Mouse (Mus musculus) intestine, embryonic 14.5 days (tissue): ENCODE data around the gene Zbtb7a. TPM values are rescaled to one million over a fixed set of nuclear protein-coding genes. Genes with fewer than 3 reads are reported as not detected.
"Not testable (repeated sequence)": the region's sequence is repeated elsewhere in the genome, so short reads cannot be mapped to it uniquely, and the experiment has no call there.

Experiments used
- ATAC-seq: fragments of 200-750 bp; cut with Nextera tagmentation; replicated peaks from 2 replicates; pipeline ENCODE4 v1.8.0; 2017; ENCODE audit warnings: low read depth, moderate number of reproducible peaks, moderate TSS enrichment, moderate library complexity; ENCODE audit not compliant: low FRiP score, low TSS enrichment
- DNase-seq: peaks from one replicate; pipeline ENCODE4 v3.0.0-alpha.2; 2018; ENCODE audit warnings: low spot score
- H3K27ac ChIP-seq: fragments of 300-500 bp; sonication (generic); 2 replicates; pipeline ENCODE4 v1.5.1; 2014; ENCODE audit warnings: low read depth, mild to moderate bottlenecking, control low read depth
- H3K27me3 ChIP-seq: fragments of 300-500 bp; sonication (generic); replicated peaks from 2 replicates; pipeline ENCODE4 v1.6.1; 2014; ENCODE audit warnings: low read length, control low read depth; ENCODE audit not compliant: control insufficient read depth, insufficient read depth
- H3K36me3 ChIP-seq: fragments of 300-500 bp; sonication (generic); 2 replicates; pipeline ENCODE4 v1.6.1; 2014; ENCODE audit warnings: low read length, control low read depth; ENCODE audit not compliant: control insufficient read depth, insufficient read depth
- H3K4me1 ChIP-seq: fragments of 300-500 bp; sonication (generic); replicated peaks from 2 replicates; pipeline ENCODE4 v1.6.1; 2014; ENCODE audit warnings: low read length, control low read depth, mixed read lengths; ENCODE audit not compliant: control insufficient read depth, insufficient read depth
- H3K4me2 ChIP-seq: fragments of 300-500 bp; sonication (generic); 2 replicates; pipeline ENCODE4 v1.6.1; 2014; ENCODE audit warnings: low read length
- H3K4me3 ChIP-seq: fragments of 300-500 bp; sonication (generic); 2 replicates; pipeline ENCODE4 v1.5.1; 2014; ENCODE audit warnings: low read depth, low read length, control low read depth, mixed read lengths
- H3K9ac ChIP-seq: fragments of 300-500 bp; sonication (generic); 2 replicates; pipeline ENCODE4 v1.6.1; 2014; ENCODE audit warnings: mild to moderate bottlenecking, low read length
- H3K9me3 ChIP-seq: fragments of 300-500 bp; sonication (generic); 2 replicates; pipeline ENCODE4 v1.6.1; 2016; ENCODE audit warnings: low read length, control low read depth; ENCODE audit not compliant: control insufficient read depth
- WGBS: fragments of 180-500 bp; shearing (Covaris S2); extraction: QIAGEN DNeasy Blood & Tissue Kit; methylation state at CpG from one replicate; pipeline ENCODE4 v1.1.7; 2014; 5-methylcytosine and 5-hydroxymethylcytosine counted together
- polyA plus RNA-seq: library from polyadenylated mRNA; unstranded; fragments of >200 nt; fragmentation: Nextera tagmentation; extraction: Ambion mirVana; gene quantifications from 2 replicates; pipeline ENCODE4 v1.2.1, GENCODE M21; 2014

Zbtb7a gene
- polyA plus RNA-seq, 1 experiment from 2014 or later, result 28.7 TPM

DNA sequence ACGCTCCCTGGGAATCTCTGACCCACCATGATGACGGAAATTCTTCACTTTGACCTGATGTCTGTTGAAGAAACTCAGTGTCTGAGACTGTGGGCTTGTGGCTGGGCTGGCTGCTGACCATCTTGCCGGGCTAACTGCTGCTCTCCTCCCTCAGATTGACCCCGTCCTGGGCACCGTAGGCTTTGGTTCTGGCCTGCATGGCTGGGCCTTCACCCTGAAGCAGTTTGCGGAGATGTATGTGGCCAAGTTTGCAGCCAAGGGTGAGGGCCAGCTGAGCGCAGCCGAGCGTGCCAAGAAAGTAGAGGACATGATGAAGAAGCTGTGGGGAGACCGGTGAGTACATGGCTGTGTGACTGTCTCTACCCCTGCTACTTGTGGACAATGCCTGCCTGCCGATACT, 43.9 kb downstream of the Zbtb7a start:
- Histone ChIP-seq H3K4me3 (no peak overlapping the region), H3K27me3 (no peaks in the 10 kb centered on the region), H3K9me3 (no peaks in the 10 kb centered on the region), H3K27ac (no peak overlapping the region), H3K36me3 (peaks cover 53% of the 10 kb centered on the region), H3K4me1 (peaks cover 30% of the 10 kb centered on the region), H3K9ac (no peak overlapping the region), H3K4me2 (no peak overlapping the region)
- DNase-seq (no peak), ATAC-seq (no peak)
- 91% methylated on average over 11 of the region's 11 CpGs for WGBS

DNA sequence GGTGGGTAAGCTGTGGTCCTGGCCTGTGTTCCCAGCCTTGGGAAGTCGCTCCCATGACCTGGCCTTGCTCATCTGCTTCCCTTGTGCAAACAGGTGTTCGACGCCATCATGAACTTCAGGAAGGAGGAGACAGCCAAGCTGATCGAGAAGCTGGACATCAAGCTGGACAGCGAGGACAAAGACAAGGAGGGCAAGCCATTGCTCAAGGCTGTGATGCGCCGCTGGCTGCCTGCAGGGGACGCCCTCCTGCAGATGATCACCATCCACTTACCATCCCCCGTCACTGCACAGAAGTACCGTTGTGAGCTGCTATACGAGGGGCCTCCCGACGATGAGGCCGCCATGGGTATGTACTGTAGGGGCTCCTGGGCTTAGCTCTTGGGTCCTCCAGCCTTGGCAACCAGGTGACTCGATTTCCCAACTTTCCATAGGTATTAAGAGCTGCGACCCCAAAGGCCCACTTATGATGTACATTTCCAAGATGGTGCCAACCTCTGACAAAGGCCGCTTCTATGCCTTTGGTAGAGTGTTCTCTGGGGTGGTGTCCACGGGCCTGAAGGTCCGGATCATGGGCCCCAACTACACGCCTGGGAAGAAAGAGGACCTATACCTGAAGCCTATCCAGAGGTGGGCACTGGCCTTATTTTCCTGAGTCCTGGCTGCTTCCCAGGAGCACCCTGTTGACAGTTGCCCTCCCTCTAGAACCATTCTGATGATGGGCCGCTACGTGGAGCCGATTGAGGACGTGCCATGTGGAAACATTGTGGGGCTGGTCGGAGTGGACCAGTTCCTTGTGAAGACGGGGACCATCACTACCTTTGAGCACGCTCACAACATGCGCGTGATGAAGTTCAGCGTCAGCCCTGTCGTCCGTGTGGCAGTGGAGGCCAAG, 44.7 kb downstream of the Zbtb7a start:
- WGBS, result 90% methylated on average over 32 of the region's 32 CpGs
- no peak for ATAC-seq
- Histone ChIP-seq H3K9ac (no peak overlapping the region), H3K4me3 (no peak overlapping the region), H3K27ac (no peak overlapping the region), H3K4me1 (peaks cover 29% of the 10 kb centered on the region), H3K4me2 (no peak overlapping the region), H3K36me3 (peaks cover 55% of the 10 kb centered on the region), H3K9me3 (no peaks in the 10 kb centered on the region), H3K27me3 (no peaks in the 10 kb centered on the region)
- no peak for DNase-seq

DNA sequence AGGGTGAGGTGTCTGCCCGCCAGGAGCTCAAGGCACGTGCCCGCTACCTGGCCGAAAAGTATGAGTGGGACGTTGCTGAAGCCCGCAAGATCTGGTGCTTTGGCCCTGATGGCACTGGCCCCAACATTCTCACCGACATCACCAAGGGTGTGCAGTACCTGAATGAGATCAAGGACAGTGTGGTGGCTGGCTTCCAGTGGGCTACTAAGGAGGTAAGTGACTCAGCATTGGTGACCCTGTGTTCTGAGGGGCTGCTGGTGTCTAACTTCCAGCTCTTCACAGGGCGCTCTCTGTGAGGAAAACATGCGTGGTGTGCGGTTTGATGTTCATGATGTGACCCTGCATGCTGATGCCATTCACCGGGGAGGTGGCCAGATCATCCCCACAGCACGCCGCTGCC, 45.9 kb downstream of the Zbtb7a start:
- no peak for DNase-seq
- Histone ChIP-seq H3K9ac (no peak overlapping the region), H3K4me1 (peaks cover 30% of the 10 kb centered on the region), H3K27me3 (no peaks in the 10 kb centered on the region), H3K36me3 (peaks cover 64% of the 10 kb centered on the region), H3K27ac (no peak overlapping the region), H3K9me3 (no peaks in the 10 kb centered on the region), H3K4me3 (no peak overlapping the region), H3K4me2 (no peak overlapping the region)
- WGBS, result 95% methylated on average over 13 of the region's 13 CpGs
- ATAC-seq, result no peak

DNA sequence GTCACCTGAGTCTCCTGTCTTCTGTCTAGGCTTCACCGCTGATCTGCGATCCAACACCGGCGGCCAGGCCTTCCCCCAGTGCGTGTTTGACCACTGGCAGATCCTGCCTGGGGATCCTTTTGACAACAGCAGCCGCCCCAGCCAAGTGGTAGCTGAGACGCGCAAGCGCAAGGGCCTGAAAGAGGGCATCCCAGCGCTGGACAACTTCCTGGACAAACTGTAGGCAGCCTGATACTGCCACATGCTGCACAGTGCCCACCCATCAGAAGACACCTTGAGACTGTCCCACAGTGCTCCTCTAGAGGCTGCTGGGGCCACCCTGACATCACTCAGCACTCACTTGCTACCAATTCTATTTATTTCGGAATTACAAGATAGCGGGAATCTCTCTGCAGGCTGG, 46.8 kb downstream of the Zbtb7a start:
- not testable (repeated sequence) for H3K9ac ChIP-seq, ATAC-seq, H3K9me3 ChIP-seq, H3K4me3 ChIP-seq, H3K4me2 ChIP-seq, H3K27me3 ChIP-seq, DNase-seq
- WGBS, result 81% methylated on average over 12 of the region's 12 CpGs
- peaks cover 69% of the 10 kb centered on the region for H3K36me3 ChIP-seq
- peaks cover 29% of the 10 kb centered on the region for H3K4me1 ChIP-seq
- H3K27ac ChIP-seq, result peak overlapping the region; percentile 19; the same call in 1 of the 2 replicates

DNA sequence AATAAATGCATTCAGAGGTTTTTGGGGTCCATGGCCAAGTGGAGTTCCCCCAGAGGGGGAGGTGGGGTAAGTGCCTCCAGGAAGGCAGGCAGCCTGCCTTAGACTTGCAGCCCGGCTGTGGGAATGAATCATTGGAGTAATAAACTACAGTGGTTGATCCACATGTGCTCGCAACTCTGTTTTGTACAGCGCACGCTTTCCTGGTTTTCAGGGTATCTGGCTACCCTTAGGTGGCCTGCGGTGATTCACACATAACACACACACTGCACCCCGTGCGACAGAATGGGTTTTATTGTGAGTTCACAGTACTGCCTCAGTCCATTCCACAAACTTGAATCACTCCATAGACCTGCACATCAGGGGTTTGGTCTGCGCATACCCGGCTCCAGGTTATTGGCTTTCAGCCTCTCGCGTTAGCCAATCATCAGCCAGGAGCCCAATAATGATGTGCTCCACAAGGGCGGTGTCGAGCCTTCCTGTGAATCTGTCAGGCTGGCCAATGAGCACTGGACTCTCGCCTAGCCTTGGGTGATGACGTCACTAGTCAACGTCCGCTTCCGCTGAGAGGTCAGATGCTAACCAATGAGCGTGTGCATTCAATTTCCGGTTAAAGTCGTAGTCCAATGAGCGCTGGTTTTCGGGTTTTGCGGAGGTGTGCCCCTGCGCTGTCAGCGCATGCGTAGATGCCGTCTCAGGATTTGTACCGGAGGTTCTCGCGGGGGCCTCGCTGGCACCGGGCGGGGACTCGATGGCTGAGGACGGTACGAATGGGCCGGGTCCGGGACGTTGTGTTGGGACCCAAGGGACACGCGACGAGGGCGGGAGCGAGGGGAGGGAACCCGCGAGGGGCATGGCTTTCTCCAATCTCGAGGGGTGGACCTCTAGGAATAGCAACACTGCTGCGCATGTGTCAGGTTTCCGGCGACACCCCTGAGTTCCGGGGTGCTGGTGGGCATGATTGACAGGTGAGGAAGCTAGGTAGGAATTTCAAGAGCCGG, 47.6 kb downstream of the Zbtb7a start, which contains the start of gene Dapk3:
TSS of gene Dapk3 (plus strand) at position 670 of the 998 bp plus-strand sequence.
- H3K4me2 ChIP-seq, result peak within 1 kb of the TSS; percentile 65
- DNase-seq (peak; percentile 96), ATAC-seq (peak; percentile 89)
- peaks cover 72% of the 10 kb centered on the region for H3K36me3 ChIP-seq
- peaks cover 27% of the 10 kb centered on the region for H3K4me1 ChIP-seq
- H3K27ac ChIP-seq, result peak within 1 kb of the TSS; percentile 90
- 5% methylated on average over 53 of the region's 53 CpGs for WGBS
- H3K4me3 ChIP-seq, result peak within 1 kb of the TSS; percentile 64
- peak within 1 kb of the TSS; percentile 72 for H3K9ac ChIP-seq
- no peaks in the 10 kb centered on the region for H3K27me3 ChIP-seq
- H3K9me3 ChIP-seq, result no peaks in the 10 kb centered on the region

DNA sequence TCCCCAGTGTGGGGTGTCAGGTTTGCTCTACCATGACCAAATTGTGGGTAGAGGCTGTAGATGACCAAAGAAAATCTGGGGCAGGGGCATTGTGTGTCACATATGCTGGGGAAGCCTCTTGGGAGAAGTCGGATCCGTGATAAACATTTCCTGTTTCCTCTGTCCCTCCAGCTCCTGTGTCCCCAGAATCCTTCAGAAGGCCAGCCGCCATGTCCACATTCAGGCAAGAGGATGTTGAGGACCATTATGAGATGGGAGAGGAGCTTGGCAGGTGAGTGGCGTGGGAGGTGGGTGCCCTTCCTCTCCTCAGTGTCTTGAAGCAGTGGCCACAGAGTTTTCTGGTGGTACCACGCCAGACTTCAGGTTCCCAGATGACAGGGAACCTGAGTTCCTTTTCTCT, 48.8 kb downstream of the Zbtb7a start, which contains the start of gene 4930442H23Rik:
TSS of gene 4930442H23Rik (minus strand) at position 45 of the 400 bp plus-strand sequence.
- ATAC-seq, result no peak
- no peaks in the 10 kb centered on the region for H3K27me3 ChIP-seq
- peak within 1 kb of the TSS; percentile 65 for H3K4me2 ChIP-seq
- peak within 1 kb of the TSS; percentile 72 for H3K9ac ChIP-seq
- H3K36me3 ChIP-seq, result peaks cover 68% of the 10 kb centered on the region
- 84% methylated on average over 5 of the region's 5 CpGs for WGBS
- H3K9me3 ChIP-seq, result no peaks in the 10 kb centered on the region
- H3K27ac ChIP-seq, result peak within 1 kb of the TSS; percentile 90
- peaks cover 17% of the 10 kb centered on the region for H3K4me1 ChIP-seq
- peak within 1 kb of the TSS; percentile 64 for H3K4me3 ChIP-seq
- DNase-seq, result no peak

DNA sequence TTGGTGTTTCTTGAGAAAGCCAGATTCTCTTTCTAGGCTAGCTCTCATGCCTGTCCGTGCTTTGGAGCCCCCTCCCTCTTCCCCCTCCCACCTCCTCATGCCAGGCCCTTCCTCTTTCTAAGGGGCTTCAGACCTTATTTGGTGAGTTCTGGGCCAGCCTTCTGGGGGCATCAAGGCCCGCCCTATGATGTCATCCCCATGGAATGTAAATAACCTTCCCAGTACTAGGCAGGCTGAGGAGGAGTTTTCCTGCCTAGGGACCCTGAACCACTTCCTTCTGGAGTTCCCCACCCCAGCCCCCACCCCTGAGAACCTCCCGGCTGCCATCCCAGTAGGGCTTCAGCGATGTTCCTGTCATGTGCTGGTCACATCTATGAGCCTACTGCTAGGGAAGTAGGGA, 49.7 kb downstream of the Zbtb7a start:
- H3K4me2 ChIP-seq, result peak overlapping the region; percentile 65
- H3K36me3 ChIP-seq, result peaks cover 59% of the 10 kb centered on the region
- peak overlapping the region; percentile 90 for H3K27ac ChIP-seq
- peak overlapping the region; percentile 20; the same call in 1 of the 2 replicates for H3K9ac ChIP-seq
- H3K9me3 ChIP-seq, result no peaks in the 10 kb centered on the region
- H3K4me3 ChIP-seq, result no peak overlapping the region
- WGBS, result 4% methylated on average over 4 of the region's 4 CpGs
- ATAC-seq (0 out of 2 replicates have a peak, but pooled peaks have one; percentile 14), DNase-seq (no peak)
- H3K4me1 ChIP-seq, result peaks cover 17% of the 10 kb centered on the region
- no peaks in the 10 kb centered on the region for H3K27me3 ChIP-seq

DNA sequence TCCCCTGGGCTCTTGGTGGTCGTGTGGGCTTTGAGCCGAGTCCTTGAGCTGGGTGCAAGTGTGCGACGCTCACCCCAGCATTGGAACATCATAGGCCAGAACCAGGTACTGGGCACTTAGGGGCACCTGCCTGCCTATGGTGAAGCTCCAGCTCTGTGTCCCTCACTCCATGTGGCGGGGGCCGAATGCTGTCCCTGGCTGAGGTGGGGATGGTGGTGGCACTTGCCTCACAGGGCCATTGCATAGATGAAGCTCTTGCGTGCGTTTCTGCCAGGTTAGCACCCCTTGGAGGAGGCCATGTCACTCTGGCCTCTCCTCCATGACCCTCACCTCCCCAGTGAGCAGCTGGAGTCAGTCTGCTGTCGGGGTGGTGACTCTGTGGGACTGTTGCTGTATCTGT, 52.1 kb downstream of the Zbtb7a start:
- WGBS, result 96% methylated on average over 9 of the region's 9 CpGs
- Histone ChIP-seq H3K9me3 (no peaks in the 10 kb centered on the region), H3K4me1 (peaks cover 23% of the 10 kb centered on the region), H3K4me3 (no peak overlapping the region), H3K4me2 (no peak overlapping the region), H3K9ac (0 out of 2 replicates have a peak overlapping the region, but pooled peaks have one; percentile 6), H3K36me3 (peaks cover 49% of the 10 kb centered on the region), H3K27ac (no peak overlapping the region), H3K27me3 (no peaks in the 10 kb centered on the region)
- no peak for ATAC-seq
- no peak for DNase-seq
